Mouse (Mus musculus): ENCODE measurements around the gene Gm498. TPM values are rescaled to one million over a fixed set of nuclear protein-coding genes. Genes with fewer than 3 reads are reported as not detected.

Gene Gm498
- total RNA-seq (2015; ENCODE audit: low replicate concordance) (not detected in 2 replicates), total RNA-seq (2017; ENCODE audit: low replicate concordance) (not detected in 2 replicates)

GRCm38 (mm10) chr7:143866538-143866937 lies at the start of gene Gm498:
Gene Gm498 (plus strand): TSS chr7:143866838.
- no peak for ATAC-seq (replicated peaks; ENCODE audit: low FRiP score, poor library complexity, severe bottlenecking)

GRCm38 (mm10) chr7:143819201-143819600 lies 47.4 kb upstream of the Gm498 start:
- no peak for ATAC-seq (replicated peaks; ENCODE audit: low FRiP score, poor library complexity, severe bottlenecking)

GRCm38 (mm10) chr7:143821241-143821640 lies 45.4 kb upstream of the Gm498 start:
- ATAC-seq (replicated peaks; ENCODE audit: low FRiP score, poor library complexity, severe bottlenecking) = no peak

GRCm38 (mm10) chr7:143822375-143823265 lies 44.0 kb upstream of the Gm498 start, which contains the start of the genes Nadsyn1 and Dhcr7:
Gene Nadsyn1 (minus strand): TSS chr7:143822849.
Gene Dhcr7 (plus strand): TSS chr7:143823145.
- peak; percentile 96 for ATAC-seq (replicated peaks; ENCODE audit: low FRiP score, poor library complexity, severe bottlenecking)

- ATAC-seq (replicated peaks; ENCODE audit: low FRiP score, poor library complexity, severe bottlenecking) = no peak
Observed at GRCm38 (mm10) chr7:143823266-143823605, 43.4 kb upstream of the Gm498 start.

GRCm38 (mm10) chr7:143826985-143827384 lies 39.7 kb upstream of the Gm498 start:
- ATAC-seq (replicated peaks; ENCODE audit: low FRiP score, poor library complexity, severe bottlenecking) = no peak

- ATAC-seq (replicated peaks; ENCODE audit: low FRiP score, poor library complexity, severe bottlenecking) = peak; percentile 97
Observed at GRCm38 (mm10) chr7:143829504-143830331, 36.9 kb upstream of the Gm498 start.

- ATAC-seq (replicated peaks; ENCODE audit: low FRiP score, poor library complexity, severe bottlenecking) = peak; percentile 30
Observed at GRCm38 (mm10) chr7:143830399-143830798, 36.2 kb upstream of the Gm498 start.

- ATAC-seq (replicated peaks; ENCODE audit: low FRiP score, poor library complexity, severe bottlenecking) = no peak
Observed at GRCm38 (mm10) chr7:143832196-143832595, 34.4 kb upstream of the Gm498 start.

- ATAC-seq (replicated peaks; ENCODE audit: low FRiP score, poor library complexity, severe bottlenecking) = no peak
Observed at GRCm38 (mm10) chr7:143832611-143833010, 34.0 kb upstream of the Gm498 start.

- ATAC-seq (replicated peaks; ENCODE audit: low FRiP score, poor library complexity, severe bottlenecking) = no peak
Observed at GRCm38 (mm10) chr7:143833581-143834190, 33.0 kb upstream of the Gm498 start.

- ATAC-seq (replicated peaks; ENCODE audit: low FRiP score, poor library complexity, severe bottlenecking) = no peak
Observed at GRCm38 (mm10) chr7:143834316-143834715, 32.3 kb upstream of the Gm498 start.

GRCm38 (mm10) chr7:143834972-143835371 lies 31.7 kb upstream of the Gm498 start:
- no peak for ATAC-seq (replicated peaks; ENCODE audit: low FRiP score, poor library complexity, severe bottlenecking)

- ATAC-seq (replicated peaks; ENCODE audit: low FRiP score, poor library complexity, severe bottlenecking) = 0 out of 2 replicates have a peak, but pooled peaks have one; percentile 17
Observed at GRCm38 (mm10) chr7:143837705-143838358, 28.8 kb upstream of the Gm498 start.

GRCm38 (mm10) chr7:143840121-143840520 lies 26.5 kb upstream of the Gm498 start:
- ATAC-seq (replicated peaks; ENCODE audit: low FRiP score, poor library complexity, severe bottlenecking) = no peak

- no peak for ATAC-seq (replicated peaks; ENCODE audit: low FRiP score, poor library complexity, severe bottlenecking)
Observed at GRCm38 (mm10) chr7:143841301-143841700, 25.3 kb upstream of the Gm498 start.

GRCm38 (mm10) chr7:143848127-143848767 lies 18.4 kb upstream of the Gm498 start:
- no peak for ATAC-seq (replicated peaks; ENCODE audit: low FRiP score, poor library complexity, severe bottlenecking)

GRCm38 (mm10) chr7:143848768-143849482 lies 17.7 kb upstream of the Gm498 start:
- ATAC-seq (replicated peaks; ENCODE audit: low FRiP score, poor library complexity, severe bottlenecking) = no peak

Measured in erythroblast, adult 5-6 weeks (primary cell).